Mouse (Mus musculus) CH12.LX (cell line): Measurements from ENCODE around the gene 1110002E22Rik. TPM values are rescaled to one million over a fixed set of nuclear protein-coding genes. Genes with fewer than 3 reads are reported as not detected.

Experiments
- DNase-seq: peaks from one replicate; pipeline ENCODE4 v3.0.0-alpha.2; 2013; ENCODE audit errors: extremely low read depth
- H3K27ac ChIP-seq: 2 replicates; pipeline ENCODE4 v1.5.1; 2012; ENCODE audit warnings: low read depth, mild to moderate bottlenecking, control low read depth, moderate library complexity; ENCODE audit not compliant: insufficient read depth
- H3K27me3 ChIP-seq: replicated peaks from 2 replicates; pipeline ENCODE3; 2012; ENCODE audit warnings: inconsistent platforms
- H3K36me3 ChIP-seq, 2 experiments: replicated peaks in 1 of 2; 2 replicates each; pipeline versions ENCODE3 to v1.6.1; 2012; ENCODE audit warnings: inconsistent platforms in 1 of 2, low read length in 1 of 2, mild to moderate bottlenecking in 1 of 2, mixed read lengths in 1 of 2, moderate library complexity in 1 of 2; ENCODE audit not compliant: control insufficient read depth in 1 of 2, insufficient read depth in 1 of 2
- H3K4me1 ChIP-seq, 2 experiments: 2 replicates each; pipeline ENCODE4 v1.6.1; 2012; ENCODE audit warnings: inconsistent platforms in 1 of 2, moderate library complexity in 1 of 2; ENCODE audit not compliant: insufficient read depth in 2 of 2, control insufficient read depth in 1 of 2
- H3K4me2 ChIP-seq: 2 replicates; pipeline ENCODE4 v1.6.1; 2012; ENCODE audit warnings: low read depth, mild to moderate bottlenecking, control low read depth; ENCODE audit not compliant: poor library complexity, insufficient read depth, severe bottlenecking
- H3K4me3 ChIP-seq, 3 experiments: fragments of 150-350 bp in 1 of 3; sonication (generic) in 1 of 3; replicated peaks in 1 of 3; 2 replicates each; pipeline versions ENCODE3 to v1.5.1; 2011 to 2012; ENCODE audit warnings: low read depth in 2 of 3, low read length in 2 of 3, mild to moderate bottlenecking in 2 of 3, moderate library complexity in 2 of 3, control low read depth in 1 of 3, improper control_type of control experiment in 1 of 3, inconsistent platforms in 1 of 3, mixed read lengths in 1 of 3; ENCODE audit not compliant: poor library complexity in 1 of 3
- H3K79me2 ChIP-seq: replicated peaks from 2 replicates; pipeline ENCODE4 v1.6.1; 2012; ENCODE audit warnings: mild to moderate bottlenecking, moderate library complexity; ENCODE audit not compliant: control insufficient read depth, poor library complexity, insufficient read depth, severe bottlenecking; ENCODE audit errors: extremely low read depth
- H3K9ac ChIP-seq: 2 replicates; pipeline ENCODE4 v1.6.1; 2012; ENCODE audit warnings: low read depth, mild to moderate bottlenecking, control low read depth, moderate library complexity; ENCODE audit not compliant: insufficient read depth
- H3K9me3 ChIP-seq: replicated peaks from 2 replicates; pipeline ENCODE3; 2012; ENCODE audit warnings: low read length, inconsistent platforms, mixed read lengths
- CHD1 ChIP-seq: IDR thresholded peaks from 2 replicates; pipeline ENCODE4 v1.6.1; 2012; ENCODE audit warnings: low read depth, low read length, improper control_type of control experiment, inconsistent platforms
- CTCF ChIP-seq, 2 experiments: IDR thresholded peaks in 1 of 2; conservative IDR thresholded peaks in 1 of 2; 2 replicates each; pipeline ENCODE4 v1.5.1; 2011 to 2012; ENCODE audit warnings: low read depth in 2 of 2, low read length in 2 of 2, improper control_type of control experiment in 1 of 2, inconsistent platforms in 1 of 2, mild to moderate bottlenecking in 1 of 2, moderate library complexity in 1 of 2
- E2F4 ChIP-seq: IDR thresholded peaks from 2 replicates; pipeline ENCODE4 v1.6.1; 2011; ENCODE audit warnings: low read depth, low read length, improper control_type of control experiment; ENCODE audit not compliant: insufficient replicate concordance
- ELF1 ChIP-seq: IDR thresholded peaks from 2 replicates; pipeline ENCODE4 v1.6.1; 2014; ENCODE audit warnings: low read depth, mild to moderate bottlenecking, inconsistent platforms, low read length, improper control_type of control experiment
- EP300 ChIP-seq: IDR thresholded peaks from 2 replicates; pipeline ENCODE4 v1.6.1; 2011; ENCODE audit warnings: low read length, improper control_type of control experiment
- ETS1 ChIP-seq: conservative IDR thresholded peaks from 2 replicates; pipeline ENCODE4 v1.6.1; 2012; ENCODE audit warnings: low read depth, mild to moderate bottlenecking, inconsistent platforms, low read length, improper control_type of control experiment, moderate library complexity
- HCFC1 ChIP-seq: IDR thresholded peaks from 2 replicates; pipeline ENCODE4 v1.6.1; 2012; ENCODE audit warnings: low read depth, mild to moderate bottlenecking, inconsistent platforms, low read length, improper control_type of control experiment
- IRF4 ChIP-seq: IDR thresholded peaks from 2 replicates; pipeline ENCODE4 v1.6.1; 2014; ENCODE audit warnings: low read depth, mild to moderate bottlenecking, inconsistent platforms, low read length, improper control_type of control experiment
- JUN ChIP-seq: IDR thresholded peaks from 2 replicates; pipeline ENCODE4 v1.6.1; 2011; ENCODE audit warnings: low read depth, mild to moderate bottlenecking, low read length, improper control_type of control experiment, moderate library complexity; ENCODE audit not compliant: insufficient read depth
- JUND ChIP-seq: conservative IDR thresholded peaks from 2 replicates; pipeline ENCODE4 v1.6.1; 2011; ENCODE audit warnings: low read depth, low read length, improper control_type of control experiment
- KAT2A ChIP-seq: IDR thresholded peaks from 2 replicates; pipeline ENCODE4 v1.6.1; 2012; ENCODE audit warnings: low read length, improper control_type of control experiment, inconsistent platforms; ENCODE audit not compliant: insufficient replicate concordance
- MAFK ChIP-seq: IDR thresholded peaks from 2 replicates; pipeline ENCODE4 v1.6.1; 2011; ENCODE audit warnings: low read length, improper control_type of control experiment; ENCODE audit not compliant: insufficient replicate concordance
- MAX ChIP-seq: IDR thresholded peaks from 2 replicates; pipeline ENCODE4 v1.6.1; 2011; ENCODE audit warnings: low read length, improper control_type of control experiment
- MEF2A ChIP-seq: IDR thresholded peaks from 2 replicates; pipeline ENCODE4 v1.6.1; 2014; ENCODE audit warnings: low read depth, mild to moderate bottlenecking, inconsistent platforms, low read length, improper control_type of control experiment, borderline replicate concordance
- MYC ChIP-seq: IDR thresholded peaks from 2 replicates; pipeline ENCODE4 v1.6.1; 2011; ENCODE audit warnings: low read depth, mild to moderate bottlenecking, improper control_type of control experiment, low read length
- NELFE ChIP-seq: IDR thresholded peaks from 2 replicates; pipeline ENCODE4 v1.6.1; 2011; ENCODE audit warnings: low read depth, low read length, improper control_type of control experiment
- PAX5 ChIP-seq: IDR thresholded peaks from 2 replicates; pipeline ENCODE4 v1.6.1; 2012; ENCODE audit warnings: low read length, inconsistent platforms, mixed read lengths
- POLR2A ChIP-seq: IDR thresholded peaks from 2 replicates; pipeline ENCODE4 v1.6.1; 2011; ENCODE audit warnings: low read depth, mild to moderate bottlenecking, improper control_type of control experiment, low read length
- POLR2AphosphoS2 ChIP-seq: IDR thresholded peaks from 2 replicates; pipeline ENCODE4 v1.6.1; 2011; ENCODE audit warnings: low read depth, low read length, improper control_type of control experiment
- RAD21 ChIP-seq: IDR thresholded peaks from 2 replicates; pipeline ENCODE4 v1.6.1; 2011; ENCODE audit warnings: low read depth, mild to moderate bottlenecking, low read length, improper control_type of control experiment, moderate library complexity
- RCOR1 ChIP-seq: conservative IDR thresholded peaks from 2 replicates; pipeline ENCODE4 v1.6.1; 2012; ENCODE audit warnings: low read depth, mild to moderate bottlenecking, inconsistent platforms, low read length, improper control_type of control experiment
- SIN3A ChIP-seq: IDR thresholded peaks from 2 replicates; pipeline ENCODE4 v1.6.1; 2012; ENCODE audit warnings: low read length, improper control_type of control experiment, inconsistent platforms
- SMC3 ChIP-seq: IDR thresholded peaks from 2 replicates; pipeline ENCODE4 v1.6.1; 2011; ENCODE audit warnings: low read depth, low read length, improper control_type of control experiment
- TBP ChIP-seq: conservative IDR thresholded peaks from 2 replicates; pipeline ENCODE4 v1.6.1; 2011; ENCODE audit warnings: low read depth, low read length, improper control_type of control experiment
- TCF12 ChIP-seq: IDR thresholded peaks from 2 replicates; pipeline ENCODE4 v1.6.1; 2014; ENCODE audit warnings: low read depth, mild to moderate bottlenecking, inconsistent platforms, low read length, improper control_type of control experiment
- USF2 ChIP-seq: conservative IDR thresholded peaks from 2 replicates; pipeline ENCODE4 v1.6.1; 2011; ENCODE audit warnings: low read depth, low read length, improper control_type of control experiment
- ZC3H11A ChIP-seq: IDR thresholded peaks from 2 replicates; pipeline ENCODE4 v1.6.1; 2012; ENCODE audit warnings: low read depth, mild to moderate bottlenecking, inconsistent platforms, low read length, improper control_type of control experiment
- ZKSCAN1 ChIP-seq: IDR thresholded peaks from 2 replicates; pipeline ENCODE4 v1.6.1; 2012; ENCODE audit warnings: low read depth, inconsistent platforms, low read length, improper control_type of control experiment, borderline replicate concordance
- ZMIZ1 ChIP-seq: IDR thresholded peaks from 2 replicates; pipeline ENCODE4 v1.6.1; 2012; ENCODE audit warnings: low read depth, mild to moderate bottlenecking, inconsistent platforms, low read length, improper control_type of control experiment
- ZNF384 ChIP-seq: IDR thresholded peaks from 2 replicates; pipeline ENCODE4 v1.6.1; 2012; ENCODE audit warnings: low read depth, low read length, improper control_type of control experiment, inconsistent platforms
- dilution Hi-C: fragments of 300-500 bp; cut with MboI; formaldehyde crosslinking; loops from 2 replicates; pipeline ENCODE4 v1.14.3; 2020; ENCODE audit warnings: low sequenced_read_pairs; ENCODE audit not compliant: extremely low pct_unique_long_range_greater_than_20kb, extremely low pct_ligation_motif_present
- in situ Hi-C: fragments of 300-500 bp; cut with MboI; formaldehyde crosslinking; loops from 3 replicates; pipeline ENCODE4 v1.14.3; 2019; ENCODE audit warnings: low sequenced_read_pairs, low pct_ligation_motif_present, low pct_unique_long_range_greater_than_20kb, mixed read lengths
- polyA plus RNA-seq: library from polyadenylated mRNA; unstranded; fragments of >175 nt; gene quantifications from 2 replicates; pipeline ENCODE4 v1.2.1, GENCODE M21; 2012; ENCODE audit warnings: low read depth; ENCODE audit not compliant: insufficient read length
- total RNA-seq, 2 experiments: library from RNA; depleted of rRNA; stranded (reverse); fragments of 300-350 nt in 1 of 2; fragments of >200 nt in 1 of 2; gene quantifications; 2 replicates each; pipeline ENCODE4 v1.2.3; 2012 to 2014

1110002E22Rik gene
- total and polyA plus RNA-seq, 3 experiments: 0.66 to 2.3 (median 2.0) TPM

DNA sequence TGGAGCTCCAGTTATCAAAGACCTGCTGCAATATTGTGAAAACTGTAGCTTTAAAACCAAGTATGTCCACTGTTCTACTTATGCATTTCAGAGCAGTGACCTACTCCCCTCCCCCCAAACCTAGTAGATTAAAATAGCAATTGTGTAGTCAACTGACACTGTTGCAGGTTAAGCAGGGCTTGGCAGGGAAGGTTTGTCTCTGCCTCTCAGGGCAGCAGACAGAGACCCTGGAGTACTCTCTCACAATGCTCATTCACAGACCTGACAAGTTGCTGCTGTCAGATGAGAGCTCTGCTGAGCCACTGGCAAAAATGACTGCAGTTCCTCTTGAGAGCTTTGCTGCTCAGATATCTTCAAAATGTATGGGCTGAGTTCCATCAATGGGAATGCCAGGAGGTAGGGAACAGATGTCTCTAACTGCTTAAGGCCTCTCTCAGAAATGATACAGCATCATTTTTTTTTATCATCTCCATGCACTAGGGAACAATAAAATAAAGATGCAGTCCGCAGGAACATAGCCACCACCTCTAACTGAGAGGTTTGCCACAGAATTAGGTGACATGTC, 18.3 kb downstream of the 1110002E22Rik start:
- DNase-seq: no peak
- Histone ChIP-seq H3K9ac (no peak overlapping the region), H3K36me3 (no peaks in the 10 kb centered on the region), H3K79me2 (no peaks in the 10 kb centered on the region), H3K4me2 (no peak overlapping the region), H3K27ac (no peak overlapping the region), H3K4me1 (0 out of 4 replicates have a peak, but pooled peaks cover 2 to 3% of the 10 kb centered on the region in 2 experiments), H3K27me3 (no peaks in the 10 kb centered on the region), H3K9me3 (no peaks in the 10 kb centered on the region), H3K4me3 (no peak overlapping the region)
- TF ChIP-seq ETS1: no peak
- TF ChIP-seq EP300: no peak
- no peak for TF ChIP-seq JUND
- no peak; the same call in 1 of the 2 replicates for TF ChIP-seq RAD21
- TF ChIP-seq PAX5: no peak
- no peak for TF ChIP-seq MYC
- TF ChIP-seq SIN3A: no peak
- TF ChIP-seq POLR2AphosphoS2: no peak
- TF ChIP-seq MAFK: no peak
- TF ChIP-seq NELFE: no peak
- TF ChIP-seq MEF2A: no peak
- no peak for TF ChIP-seq ZNF384
- no peak for TF ChIP-seq CHD1
- TF ChIP-seq E2F4: no peak
- TF ChIP-seq HCFC1: no peak
- TF ChIP-seq ELF1: no peak
- dilution Hi-C loops: no loop called here
- in situ Hi-C loops: no loop called here

DNA sequence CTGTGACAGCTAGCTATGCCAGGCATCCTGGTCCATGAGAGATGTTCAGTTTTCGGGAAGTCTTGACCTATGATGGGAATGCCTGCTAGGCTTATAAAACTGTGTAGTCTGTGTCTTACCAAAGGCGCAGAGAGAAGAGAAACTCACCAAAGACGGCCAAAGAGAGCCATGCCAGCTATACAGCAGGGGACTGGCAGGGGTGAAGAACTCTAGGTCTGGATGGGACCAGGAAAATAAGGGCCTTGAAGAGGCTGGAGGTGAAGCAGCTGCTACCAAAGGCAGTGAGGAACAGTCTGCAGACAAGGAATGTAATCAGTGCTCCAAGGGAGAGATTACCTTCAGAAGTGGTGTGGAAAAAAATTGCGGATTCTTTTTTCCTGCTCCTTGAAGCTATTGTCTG, 19.0 kb downstream of the 1110002E22Rik start:
- H3K4me1 ChIP-seq: 0 out of 4 replicates have a peak, but pooled peaks cover 0 to 2% of the 10 kb centered on the region in 2 experiments
- H3K27ac ChIP-seq: no peak overlapping the region
- dilution Hi-C loops (no loop called here), in situ Hi-C loops (no loop called here)
- H3K79me2 ChIP-seq: no peaks in the 10 kb centered on the region
- no peak overlapping the region for H3K4me2 ChIP-seq
- DNase-seq: no peak
- no peak overlapping the region for H3K9ac ChIP-seq
- H3K4me3 ChIP-seq: no peak overlapping the region
- no peaks in the 10 kb centered on the region for H3K27me3 ChIP-seq
- no peaks in the 10 kb centered on the region for H3K36me3 ChIP-seq
- H3K9me3 ChIP-seq: no peaks in the 10 kb centered on the region
- TF ChIP-seq KAT2A (no peak), TCF12 (no peak), POLR2A (no peak), RAD21 (no peak), ZC3H11A (no peak), EP300 (no peak), JUND (no peak), POLR2AphosphoS2 (no peak), ZMIZ1 (no peak), MAX (no peak), JUN (no peak), RCOR1 (no peak), ZKSCAN1 (no peak), SMC3 (no peak), PAX5 (no peak), TBP (no peak), USF2 (no peak), CTCF (conservative IDR thresholded peaks at IDR 0.05 in 1 of 2, IDR thresholded peaks at IDR 0.05 in 1 of 2; ENCODE audit: low read depth in 2 of 2, low read length in 2 of 2) (no peak), IRF4 (no peak)
